Mouse (Mus musculus) megakaryocyte-erythroid progenitor cell, adult 5-6 weeks (primary cell): ENCODE results near the gene Cask. TPM values are rescaled to one million over a fixed set of nuclear protein-coding genes. Genes with fewer than 3 reads are reported as not detected.
"Not testable (repeated sequence)": the region's sequence is repeated elsewhere in the genome, so short reads cannot be mapped to it uniquely, and the experiment has no call there.

Experiments used
- ATAC-seq: replicated peaks from 2 replicates; pipeline ENCODE4 v1.8.0; 2016; ENCODE audit warnings: mild to moderate bottlenecking, inconsistent platforms; ENCODE audit not compliant: severe bottlenecking, poor library complexity, low FRiP score, low TSS enrichment
- total RNA-seq, 2 experiments: library from RNA; stranded (forward) in 1 of 2; stranded (reverse) in 1 of 2; fragments of 200-1000, 215-1000 nt in 1 of 2; fragments of >200 nt in 1 of 2; fragmentation: Nextera tagmentation in 1 of 2; gene quantifications; 2 replicates each; pipeline ENCODE4 v1.2.3; 2014 to 2017

Cask gene
- 3.0 and 3.6 TPM in 2 replicates for total RNA-seq (2014; fragmentation: Nextera tagmentation)
- 5.4 and 10.2 TPM in 2 replicates for total RNA-seq (2017)

- no peak for ATAC-seq
Observed at GRCm38 (mm10) chrX:13851285-13851684, at the start of gene Cask. Gene Cask, minus strand, starts transcription at chrX:13851367.

DNA sequence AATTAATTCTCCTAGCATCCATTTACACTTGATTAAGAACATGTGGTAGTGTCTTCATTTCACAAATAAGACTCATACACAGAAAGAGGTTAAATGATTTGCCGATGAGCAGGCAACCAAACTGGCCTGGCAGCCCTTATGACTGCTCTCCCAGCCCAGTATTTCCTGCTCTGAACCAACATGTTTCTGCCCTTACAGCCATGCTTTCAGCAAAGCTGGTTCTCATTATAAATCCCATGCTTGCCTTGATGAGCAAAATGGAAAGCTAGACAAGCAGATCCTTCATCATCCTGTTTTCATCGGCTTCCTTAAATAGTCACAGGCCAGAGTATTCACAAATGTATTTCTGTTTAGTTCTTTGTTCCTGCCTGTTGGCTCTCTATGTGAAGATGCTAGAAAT lies 38.8 kb upstream of the Cask start:
- ATAC-seq: no peak

- no peak for ATAC-seq
Observed at GRCm38 (mm10) chrX:13884348-13884747, 33.2 kb upstream of the Cask start.

GRCm38 (mm10) chrX:13881969-13882368 lies 30.8 kb upstream of the Cask start:
- no peak for ATAC-seq

GRCm38 (mm10) chrX:13860145-13860544 lies 9.0 kb upstream of the Cask start:
- no peak for ATAC-seq

DNA sequence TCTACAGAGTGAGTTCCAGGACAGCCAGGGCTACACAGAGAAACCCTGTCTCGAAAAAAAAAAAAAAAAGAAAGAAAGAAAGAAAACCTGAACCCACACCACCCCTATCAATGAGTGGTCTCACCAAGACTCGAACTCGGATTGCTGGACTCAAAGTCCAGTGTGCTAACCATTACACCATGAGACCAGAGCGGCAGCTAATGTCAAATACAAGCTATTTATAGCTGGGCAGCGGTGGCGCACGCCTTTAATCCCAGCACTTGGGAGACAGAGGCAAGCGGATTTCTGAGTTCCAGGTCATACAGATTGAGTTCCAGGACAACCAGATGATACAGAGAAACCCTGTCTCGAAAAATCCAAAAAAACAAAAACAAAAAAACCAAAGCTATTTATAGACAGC lies 7.9 kb upstream of the Cask start:
- no peak for ATAC-seq

GRCm38 (mm10) chrX:13848473-13848872 lies 2.7 kb downstream of the Cask start:
- ATAC-seq: no peak

GRCm38 (mm10) chrX:13847502-13847851 lies 3.7 kb downstream of the Cask start:
- peak; percentile 40; the same call in 1 of the 2 replicates for ATAC-seq

DNA sequence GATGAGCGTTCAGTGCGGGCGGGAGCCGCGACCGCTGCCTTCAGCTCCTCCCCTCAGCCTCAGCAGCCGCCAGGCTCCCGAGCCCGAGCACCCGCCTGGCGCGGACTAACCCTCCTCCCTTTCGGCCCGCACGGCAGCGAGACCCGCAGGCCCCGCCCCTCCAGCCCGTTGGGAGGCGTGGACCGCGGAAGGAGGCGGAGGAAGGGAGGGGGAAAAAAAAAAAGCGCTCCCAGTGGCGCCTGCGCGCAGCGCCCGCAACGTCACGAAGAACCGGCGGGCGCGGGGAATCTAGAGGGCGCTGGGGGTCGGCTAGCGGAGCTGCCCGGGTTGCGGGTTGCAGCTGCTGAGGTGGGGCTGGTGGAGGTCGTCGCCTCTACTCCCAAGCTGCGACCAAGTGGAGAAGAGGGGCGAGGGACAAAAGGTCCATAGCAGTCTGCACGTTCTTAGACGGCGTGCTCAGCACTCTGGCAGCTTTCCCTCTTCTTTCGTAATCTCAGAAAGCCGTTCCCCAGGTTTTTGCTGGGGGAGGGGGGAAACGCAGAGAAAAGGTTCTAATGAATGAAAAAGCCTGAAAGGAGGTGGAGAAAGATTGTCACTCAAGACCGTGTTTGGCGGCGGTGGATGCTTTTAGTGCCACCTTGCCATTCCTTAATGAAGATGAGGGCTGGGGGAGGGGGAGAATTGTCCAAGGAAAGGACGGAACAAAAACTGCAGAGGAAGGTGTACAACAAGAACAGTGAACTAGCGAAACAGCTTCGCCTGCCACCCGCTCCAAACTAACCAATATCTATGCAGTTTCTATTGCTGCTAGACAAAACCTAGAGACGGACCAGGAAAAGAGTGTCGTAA lies 4.3 kb downstream of the Cask start:
- ATAC-seq: peak; percentile 96

DNA sequence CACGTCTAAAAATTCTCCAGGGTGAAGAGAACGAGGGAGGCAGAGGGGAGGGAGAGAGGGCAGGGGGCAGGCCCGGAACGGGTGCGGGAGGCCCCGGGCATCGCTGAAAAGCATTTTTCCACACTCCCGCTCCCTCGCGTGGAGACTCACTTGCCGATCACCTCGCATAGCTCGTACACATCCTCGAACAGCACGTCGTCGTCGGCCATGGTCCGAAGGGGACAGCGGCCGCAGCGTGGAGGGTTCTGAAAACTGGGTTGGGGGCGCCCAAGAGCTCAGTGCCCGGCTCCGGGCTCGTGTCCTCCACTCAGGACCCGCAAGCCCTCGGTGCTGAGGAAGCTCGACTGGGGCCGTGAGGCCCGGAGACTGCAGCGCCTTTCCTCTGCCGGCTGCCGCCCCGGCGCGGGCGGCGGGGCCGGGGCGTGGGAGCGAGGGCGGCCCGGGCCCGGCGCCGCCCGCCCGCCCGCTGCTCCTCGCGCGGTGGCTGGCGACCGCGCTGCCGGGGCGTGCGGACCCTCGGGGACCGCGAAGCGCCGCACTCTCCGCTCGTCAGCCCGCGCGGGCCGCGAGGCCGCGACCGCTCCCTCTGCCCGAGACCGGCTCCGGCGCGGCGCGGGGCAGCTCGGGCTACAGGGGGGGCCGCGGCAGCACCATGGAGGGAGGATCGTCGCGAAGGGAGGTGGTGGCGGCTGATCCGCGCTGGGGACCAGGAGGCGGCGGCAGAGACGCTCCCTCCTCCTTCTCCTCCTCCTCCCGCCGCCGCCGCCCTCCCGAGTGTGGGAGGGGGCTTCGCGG lies 5.1 kb downstream of the Cask start:
- ATAC-seq: no peak; the same call in 1 of the 2 replicates

- no peak for ATAC-seq
Observed at GRCm38 (mm10) chrX:13845141-13845857, 5.9 kb downstream of the Cask start.

- no peak for ATAC-seq
Observed at GRCm38 (mm10) chrX:13822792-13823191, 28.4 kb downstream of the Cask start.

DNA sequence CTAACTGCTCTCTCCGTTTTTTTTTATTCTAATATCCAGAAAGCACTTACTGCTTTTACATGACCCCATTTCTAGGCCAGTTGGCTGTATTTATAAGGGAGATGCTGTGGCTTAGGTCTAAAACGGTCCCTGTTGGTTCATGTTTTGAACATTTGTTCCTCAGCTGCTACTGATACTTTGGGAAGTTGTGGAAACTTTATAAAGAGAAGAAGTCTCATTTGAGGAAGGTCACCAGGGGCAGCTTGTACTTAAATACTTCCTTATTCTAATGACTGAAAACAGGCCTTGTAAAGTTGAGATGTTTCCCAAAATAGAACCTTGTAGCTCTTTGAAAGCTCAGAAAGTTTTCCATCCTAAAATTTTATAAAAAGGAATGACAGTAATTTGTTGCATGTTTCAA lies 52.4 kb downstream of the Cask start:
- ATAC-seq: no peak

GRCm38 (mm10) chrX:13765672-13766071 lies 85.5 kb downstream of the Cask start:
- no peak for ATAC-seq

GRCm38 (mm10) chrX:13765024-13765423 lies 86.1 kb downstream of the Cask start:
- no peak for ATAC-seq

DNA sequence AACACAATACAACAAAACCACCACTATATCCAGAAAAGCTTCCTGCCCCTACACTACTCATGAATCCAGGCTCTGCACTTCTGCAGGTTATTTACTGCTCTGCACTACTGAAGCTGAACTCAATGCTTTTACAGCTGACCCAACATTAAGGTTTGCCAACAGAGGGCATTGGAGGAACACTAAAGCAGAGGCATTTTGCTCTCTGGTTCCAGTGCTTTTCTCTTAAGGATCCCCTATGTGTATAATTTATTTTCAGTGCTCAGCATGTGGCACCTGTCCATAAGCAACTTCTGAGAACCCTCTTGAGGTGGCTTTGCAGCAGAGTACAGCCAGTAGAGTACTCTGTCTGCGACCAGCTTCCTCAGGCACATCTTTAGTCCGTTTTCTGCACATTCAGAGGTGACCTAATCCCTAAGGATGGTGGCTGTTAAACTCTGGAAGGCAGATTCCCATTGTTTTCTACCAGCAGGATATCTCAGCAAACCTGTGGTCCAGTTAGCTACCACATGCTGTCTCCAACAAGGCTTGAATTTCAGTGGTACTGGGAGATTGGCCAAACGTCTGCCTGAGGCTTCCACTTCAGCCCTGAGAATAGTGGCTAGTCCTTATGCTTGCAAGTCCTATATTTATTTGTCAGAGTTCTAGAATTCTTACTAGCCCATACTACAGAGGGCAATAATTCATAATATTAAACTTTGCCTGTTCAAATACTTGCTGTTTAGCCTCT lies 93.7 kb downstream of the Cask start:
- ATAC-seq: no peak

GRCm38 (mm10) chrX:13741110-13741509 lies 110.1 kb downstream of the Cask start:
- ATAC-seq: no peak

DNA sequence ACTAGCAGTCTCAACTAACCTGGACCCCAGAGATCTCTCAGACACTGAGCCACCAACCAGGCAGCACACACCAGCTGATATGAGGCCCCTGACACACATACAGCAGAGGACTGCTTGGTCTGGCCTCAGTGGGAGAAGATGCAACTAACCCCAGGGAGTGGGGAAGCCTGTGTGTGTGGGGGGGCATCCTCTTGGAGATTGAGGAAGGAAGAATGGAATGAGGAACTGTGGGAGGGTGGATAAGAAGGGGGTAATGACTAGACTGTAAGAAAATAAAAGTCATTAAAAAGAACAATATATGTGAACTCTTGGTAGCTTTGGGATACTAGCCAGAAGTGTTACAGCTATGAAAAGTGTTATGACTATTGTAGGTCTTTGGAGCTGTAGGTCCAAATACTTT lies 120.4 kb downstream of the Cask start:
- ATAC-seq: not testable (repeated sequence)

DNA sequence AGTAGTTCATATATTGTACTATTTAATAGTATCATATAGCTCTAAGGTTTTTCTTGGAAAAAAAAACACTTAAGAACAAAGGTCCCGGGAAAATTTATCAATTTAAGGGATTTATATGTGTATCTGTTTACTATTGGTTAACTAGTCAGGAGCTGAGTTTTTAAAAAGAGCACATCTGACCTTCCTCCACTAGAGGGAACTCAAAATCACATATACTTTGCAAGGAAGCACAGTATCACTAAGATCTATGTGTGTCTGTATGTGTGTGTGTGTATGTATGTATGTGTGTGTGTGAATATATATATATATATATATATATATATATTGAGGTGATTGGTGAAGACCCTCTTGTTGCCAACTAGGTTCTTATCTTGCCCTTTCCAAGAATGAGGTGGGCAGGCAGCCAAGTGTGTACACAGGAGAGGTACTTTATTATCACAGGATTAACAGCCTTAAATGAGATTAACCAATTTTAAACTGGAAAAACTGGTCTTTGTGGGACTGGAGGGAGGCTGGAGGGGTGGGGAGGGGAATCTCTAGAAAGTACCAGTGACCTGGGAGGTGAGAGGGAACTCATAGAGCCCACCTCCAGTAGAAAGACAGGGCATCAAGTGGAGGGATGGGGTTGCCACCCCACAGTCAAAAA lies 121.2 kb downstream of the Cask start:
- ATAC-seq: no peak
